Mouse (Mus musculus) T-cell, adult 2 months (primary cell): Measurements from ENCODE around the gene Abcc9.

ENCODE experiments used
- DNase-seq: peaks from one replicate; pipeline ENCODE4 v3.0.0; 2022; ENCODE audit warnings: low spot score

Abcc9 gene

DNA sequence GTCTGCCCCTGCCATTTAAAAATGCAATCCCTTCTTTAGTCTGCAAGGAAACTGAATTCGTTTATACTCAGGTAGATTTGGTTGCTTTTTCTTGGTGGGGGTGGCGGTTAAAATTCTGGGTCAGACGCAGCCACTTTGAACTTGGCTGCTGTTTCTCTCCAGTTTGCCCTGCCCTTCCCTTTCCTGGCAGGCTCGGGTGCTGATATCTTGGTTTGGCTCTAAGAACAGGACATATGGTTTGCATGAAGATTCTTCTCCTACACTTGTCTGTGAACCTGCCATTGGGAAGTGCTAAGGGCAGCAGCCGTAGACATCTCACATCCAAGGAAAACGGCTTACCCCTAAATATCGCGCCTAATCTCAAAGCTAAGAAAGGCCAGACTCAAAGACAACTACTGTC is 89.7 kb downstream of the Abcc9 start:
- DNase-seq, result no peak

GRCm38 (mm10) chr6:142609401-142610373 is 92.4 kb downstream of the Abcc9 start:
- DNase-seq, result no peak

DNA sequence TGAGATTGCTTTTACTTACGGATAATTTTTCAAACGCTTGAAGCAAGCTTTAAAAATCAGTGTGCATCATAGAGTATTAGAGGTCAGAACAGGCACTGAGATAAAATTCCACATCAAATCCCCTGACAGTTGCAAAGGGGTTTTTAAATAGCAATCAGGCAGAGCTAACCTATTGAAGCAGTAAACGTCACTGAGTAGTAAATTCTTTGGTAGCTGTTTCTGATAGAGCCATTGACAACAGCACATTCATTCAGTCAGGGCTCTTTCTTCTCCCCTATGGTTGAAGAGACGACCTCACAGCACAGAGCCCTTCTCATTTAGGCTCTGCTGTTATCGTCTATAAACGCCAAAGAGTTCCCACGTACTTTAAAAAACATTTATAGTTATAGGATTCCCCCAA is 95.0 kb downstream of the Abcc9 start:
- no peak for DNase-seq

DNA sequence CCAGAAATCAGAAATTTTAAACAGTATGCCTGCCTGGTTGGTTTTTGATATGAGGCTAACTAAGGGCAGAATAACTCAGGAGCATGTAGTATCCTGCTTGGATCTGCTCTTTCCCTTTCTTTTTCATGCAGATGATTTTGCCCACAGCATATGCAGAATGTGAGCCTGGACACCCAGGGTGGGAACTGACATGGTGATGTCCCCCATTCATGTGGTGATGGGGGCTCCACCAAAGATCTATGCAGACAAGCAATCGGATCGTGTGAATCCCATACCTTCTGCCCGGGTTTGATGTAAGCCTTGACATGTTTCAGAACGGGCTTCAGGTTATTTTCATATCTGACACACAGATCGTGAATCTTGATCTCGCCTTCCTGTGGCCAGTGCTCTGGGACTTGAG is 99.3 kb downstream of the Abcc9 start:
- no peak for DNase-seq

- no peak for DNase-seq
These were observed 123.3 kb downstream of the Abcc9 start for GRCm38 (mm10) chr6:142578831-142579230.

- DNase-seq, result no peak
These were observed 124.3 kb downstream of the Abcc9 start for GRCm38 (mm10) chr6:142577801-142578200.

GRCm38 (mm10) chr6:142572876-142573275 is 129.2 kb downstream of the Abcc9 start:
- DNase-seq, result peak; percentile 28

GRCm38 (mm10) chr6:142571629-142572360 is 130.3 kb downstream of the Abcc9 start:
- peak; percentile 20 for DNase-seq

DNA sequence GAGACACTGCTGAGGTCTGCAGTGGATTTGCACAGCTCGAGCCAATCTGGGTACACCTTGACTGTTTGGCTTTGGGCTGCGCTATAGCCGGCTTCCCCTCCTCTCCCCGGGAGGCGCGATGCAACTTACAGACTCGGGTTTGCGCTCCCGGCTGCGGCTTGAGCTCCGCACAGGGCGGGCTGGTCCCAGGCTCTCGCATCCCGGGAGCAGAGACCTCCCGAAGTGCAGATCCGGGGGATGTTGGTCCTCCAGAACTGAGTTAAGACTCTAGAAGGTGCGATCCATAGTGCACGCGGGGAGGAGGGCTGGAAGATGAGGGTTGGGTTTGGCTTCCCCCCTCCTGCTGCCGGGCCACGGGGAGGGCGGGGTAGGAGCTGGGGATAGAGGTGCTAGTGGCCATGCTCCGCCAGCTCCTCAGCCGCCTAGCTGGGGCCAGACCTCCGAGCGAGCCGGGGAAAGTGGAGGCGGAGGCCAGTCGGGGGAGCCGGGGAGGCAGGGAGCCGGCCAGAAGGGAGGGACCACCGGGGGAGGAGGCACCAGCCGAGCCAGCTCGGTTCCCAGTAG is 131.0 kb downstream of the Abcc9 start, which contains the start of gene Kcnj8:
Gene Kcnj8 (minus strand): TSS at position 560 of the 564 bp plus-strand sequence.
- peak; percentile 41 for DNase-seq

GRCm38 (mm10) chr6:142570046-142570770 is 131.9 kb downstream of the Abcc9 start:
- DNase-seq, result no peak

DNA sequence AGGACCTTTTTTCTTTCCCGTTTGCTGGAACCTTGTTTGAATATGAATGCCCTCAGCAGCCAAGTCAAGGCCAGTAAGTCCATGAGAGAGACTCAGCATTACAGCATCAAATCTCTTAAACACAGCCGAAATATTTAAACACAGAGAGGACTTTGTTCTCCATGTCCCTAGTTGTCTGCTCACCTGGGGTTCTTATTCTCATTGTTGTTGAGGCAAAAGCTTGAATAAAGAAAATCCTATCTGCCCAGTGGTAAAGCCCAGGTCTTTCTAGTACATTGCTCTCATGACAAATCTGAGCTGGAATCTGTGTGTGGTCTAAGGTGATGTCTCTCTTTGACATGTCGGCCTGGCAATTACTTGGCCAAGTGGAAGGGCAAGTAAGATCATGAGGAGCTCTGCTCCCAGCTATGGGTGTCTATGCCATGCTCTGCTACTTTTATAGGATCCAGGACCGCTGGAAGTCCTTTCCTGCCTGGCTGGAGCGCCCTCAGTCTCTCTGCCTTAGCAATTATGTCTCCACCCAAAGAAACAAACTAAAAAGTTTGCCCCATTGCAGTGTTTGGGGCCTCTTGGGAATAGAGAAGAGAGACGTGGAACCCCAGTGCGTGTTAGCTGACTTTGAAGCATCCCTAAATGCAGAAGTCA is 133.3 kb downstream of the Abcc9 start:
- DNase-seq, result no peak

DNA sequence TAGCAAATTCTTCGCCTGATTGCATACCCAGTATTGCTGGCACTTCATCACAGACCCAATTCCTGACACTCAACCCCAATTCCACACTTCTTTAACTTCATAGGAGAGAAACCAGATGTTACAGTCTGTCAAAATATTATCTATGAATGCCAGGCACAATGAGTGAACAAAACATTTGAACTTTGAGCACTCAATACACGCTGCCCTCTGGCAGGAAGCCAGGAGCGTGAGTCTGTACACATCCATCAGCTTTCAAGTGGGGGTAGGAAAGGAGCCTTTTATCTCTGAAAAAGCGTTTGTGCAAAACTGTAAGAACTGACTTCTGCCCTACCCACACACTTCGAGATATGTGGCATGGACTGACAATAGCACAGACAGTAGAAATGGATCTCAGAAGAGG is 134.7 kb downstream of the Abcc9 start:
- peak; percentile 59 for DNase-seq

DNA sequence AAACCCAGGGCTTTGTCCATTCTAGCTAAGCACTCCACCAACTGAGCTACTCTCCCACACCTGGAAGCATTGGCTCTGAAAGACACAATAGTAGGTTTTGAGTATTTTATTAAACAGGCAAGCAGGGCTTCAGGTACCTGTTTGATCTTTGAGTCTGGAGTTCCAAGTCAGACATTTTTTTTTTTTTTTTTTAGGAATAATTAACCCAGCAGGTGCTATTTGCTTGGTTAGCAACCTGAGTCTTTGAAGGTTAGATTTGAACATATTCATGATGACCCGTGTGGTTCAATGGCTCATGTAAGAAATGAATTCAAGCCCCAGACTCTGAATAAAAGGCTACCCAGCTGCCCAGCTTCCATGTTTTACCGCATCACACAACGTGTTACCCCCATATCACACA is 137.4 kb downstream of the Abcc9 start:
- DNase-seq, result no peak

- peak; percentile 59 for DNase-seq
These were observed 141.0 kb downstream of the Abcc9 start for GRCm38 (mm10) chr6:142561151-142561550.

- DNase-seq, result no peak
These were observed 143.1 kb downstream of the Abcc9 start for GRCm38 (mm10) chr6:142558772-142559679.

GRCm38 (mm10) chr6:142558076-142558475 is 144.0 kb downstream of the Abcc9 start:
- DNase-seq, result no peak

DNA sequence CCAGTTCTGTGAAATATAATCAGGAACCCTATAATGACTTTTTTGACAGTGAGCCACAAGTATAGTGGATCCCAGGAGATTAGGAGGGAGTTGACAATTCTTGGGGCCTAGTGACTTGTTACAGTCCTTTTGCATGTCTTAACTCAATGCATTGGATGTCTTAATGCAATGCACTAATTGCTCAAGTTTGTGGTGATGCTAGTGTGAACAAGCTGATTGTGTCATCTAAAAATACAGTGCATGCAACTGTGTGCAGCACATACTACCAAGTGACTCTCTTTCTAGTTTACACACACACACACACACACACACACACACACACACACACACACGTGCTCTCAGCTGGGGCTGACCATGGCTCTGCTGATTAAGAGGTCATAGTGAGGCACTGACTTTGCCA is 146.1 kb downstream of the Abcc9 start:
- no peak for DNase-seq

DNA sequence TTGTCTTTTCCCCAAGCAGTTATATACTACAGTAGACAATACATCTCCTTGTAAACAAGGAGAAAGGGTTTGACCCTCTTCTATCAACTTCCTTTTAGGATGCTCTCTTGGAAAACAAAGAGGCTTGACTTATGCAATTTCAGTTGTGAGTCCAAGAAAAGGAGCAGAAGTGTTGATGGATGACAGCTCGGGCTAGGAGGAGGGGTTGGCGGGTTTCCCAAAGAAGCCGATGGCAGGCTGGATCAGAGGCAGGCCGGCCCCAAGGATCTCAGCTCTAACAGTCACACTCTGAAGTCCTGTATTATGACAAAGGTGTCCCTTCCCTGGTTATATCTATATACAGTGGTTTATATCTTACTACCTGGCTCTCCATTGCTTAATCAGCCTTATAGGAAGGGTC is 150.6 kb downstream of the Abcc9 start:
- DNase-seq, result no peak

- DNase-seq, result no peak
These were observed 151.2 kb downstream of the Abcc9 start for GRCm38 (mm10) chr6:142550871-142551270.

DNA sequence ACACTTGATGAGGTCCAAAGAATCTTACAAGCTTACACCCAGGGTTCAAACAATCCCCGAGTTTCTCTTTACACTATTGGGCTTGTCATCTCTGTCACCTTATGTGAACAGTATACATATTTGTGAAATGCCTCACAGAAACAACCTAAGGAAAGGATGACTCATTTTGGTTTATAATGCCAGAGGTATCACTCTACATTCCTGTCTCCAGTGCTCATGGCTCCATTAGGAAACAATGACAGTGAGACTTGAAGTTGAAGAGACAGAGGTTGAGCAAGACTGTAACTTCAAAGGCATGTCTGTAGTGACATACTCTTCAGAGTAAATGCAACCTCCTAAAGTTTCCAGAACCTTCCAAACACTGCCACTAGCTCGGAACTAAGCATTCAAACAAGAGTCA is 153.7 kb downstream of the Abcc9 start:
- no peak for DNase-seq
